Mouse (Mus musculus) forebrain, embryonic 12.5 days (tissue): ENCODE data around the gene Rspry1. TPM values are rescaled to one million over a fixed set of nuclear protein-coding genes. Genes with fewer than 3 reads are reported as not detected.

Experiments
- ATAC-seq: fragments of 200-750 bp; cut with Nextera tagmentation; 2 replicates; pipeline ENCODE4 v1.8.0; 2017; ENCODE audit warnings: moderate TSS enrichment; ENCODE audit not compliant: low FRiP score
- H3K27ac ChIP-seq: fragments of 300-500 bp; sonication (generic); 2 replicates; pipeline ENCODE4 v1.5.1; 2016; ENCODE audit warnings: mild to moderate bottlenecking
- H3K27me3 ChIP-seq: fragments of 300-500 bp; sonication (generic); 2 replicates; pipeline ENCODE4 v1.6.1; 2016; ENCODE audit warnings: mild to moderate bottlenecking
- H3K36me3 ChIP-seq: fragments of 300-500 bp; sonication (generic); replicated peaks from 2 replicates; pipeline ENCODE4 v1.6.1; 2016; ENCODE audit warnings: mild to moderate bottlenecking
- H3K4me1 ChIP-seq: fragments of 300-500 bp; sonication (generic); 2 replicates; pipeline ENCODE4 v1.6.1; 2016
- H3K4me2 ChIP-seq: fragments of 300-500 bp; sonication (generic); 2 replicates; pipeline ENCODE4 v1.6.1; 2016; ENCODE audit warnings: mild to moderate bottlenecking, moderate library complexity
- H3K4me3 ChIP-seq: fragments of 300-500 bp; sonication (generic); replicated peaks from 2 replicates; pipeline ENCODE4 v1.5.1; 2016; ENCODE audit warnings: mild to moderate bottlenecking
- H3K9ac ChIP-seq: fragments of 300-500 bp; sonication (generic); 2 replicates; pipeline ENCODE4 v1.6.1; 2016; ENCODE audit warnings: mild to moderate bottlenecking
- H3K9me3 ChIP-seq: fragments of 300-500 bp; sonication (generic); 2 replicates; pipeline ENCODE4 v1.6.1; 2016
- WGBS: fragments of 180-500 bp; shearing (Covaris S2); methylation state at CpG from one replicate; pipeline ENCODE4 v1.1.7; 2016; 5-methylcytosine and 5-hydroxymethylcytosine counted together
- polyA plus RNA-seq: library from polyadenylated mRNA; unstranded; fragments of >200 nt; fragmentation: Nextera tagmentation; extraction: Ambion mirVana; gene quantifications from 2 replicates; pipeline ENCODE4 v1.2.1, GENCODE M21; 2016

Gene Rspry1
- polyA plus RNA-seq, 1 experiment from 2014 or later = 54.7 TPM

- Histone ChIP-seq H3K27ac (no peak overlapping the region), H3K9ac (no peak overlapping the region), H3K27me3 (no peaks in the 10 kb centered on the region), H3K4me2 (no peak overlapping the region), H3K9me3 (no peaks in the 10 kb centered on the region), H3K36me3 (peaks cover 24% of the 10 kb centered on the region), H3K4me1 (no peaks in the 10 kb centered on the region), H3K4me3 (no peak overlapping the region)
- ATAC-seq = no peak
- WGBS = 90% methylated on average over 1 of the region's 1 CpGs
These were observed 23.1 kb downstream of the Rspry1 start for GRCm38 (mm10) chr8:94624885-94625284.

- Histone ChIP-seq H3K36me3 (peaks cover 76% of the 10 kb centered on the region), H3K4me1 (no peaks in the 10 kb centered on the region), H3K4me2 (no peak overlapping the region), H3K4me3 (no peak overlapping the region), H3K9ac (no peak overlapping the region), H3K27me3 (no peaks in the 10 kb centered on the region), H3K27ac (no peak overlapping the region), H3K9me3 (no peaks in the 10 kb centered on the region)
- ATAC-seq = no peak
- 93% methylated on average over 2 of the region's 2 CpGs for WGBS
These were observed 31.9 kb downstream of the Rspry1 start for GRCm38 (mm10) chr8:94633564-94634194.

GRCm38 (mm10) chr8:94634211-94634610 is 32.5 kb downstream of the Rspry1 start:
- no peaks in the 10 kb centered on the region for H3K9me3 ChIP-seq
- no peaks in the 10 kb centered on the region for H3K4me1 ChIP-seq
- no peak overlapping the region for H3K4me2 ChIP-seq
- no peak overlapping the region for H3K4me3 ChIP-seq
- peaks cover 78% of the 10 kb centered on the region for H3K36me3 ChIP-seq
- H3K9ac ChIP-seq = no peak overlapping the region
- no peak overlapping the region for H3K27ac ChIP-seq
- ATAC-seq = no peak
- no peaks in the 10 kb centered on the region for H3K27me3 ChIP-seq

- no peaks in the 10 kb centered on the region for H3K4me1 ChIP-seq
- ATAC-seq = no peak
- no peak overlapping the region for H3K4me3 ChIP-seq
- no peaks in the 10 kb centered on the region for H3K27me3 ChIP-seq
- H3K9ac ChIP-seq = no peak overlapping the region
- H3K4me2 ChIP-seq = no peak overlapping the region
- WGBS = 99% methylated on average over 2 of the region's 2 CpGs
- no peaks in the 10 kb centered on the region for H3K9me3 ChIP-seq
- no peak overlapping the region for H3K27ac ChIP-seq
- peaks cover 80% of the 10 kb centered on the region for H3K36me3 ChIP-seq
These were observed 39.4 kb downstream of the Rspry1 start for GRCm38 (mm10) chr8:94641183-94641582.

- Histone ChIP-seq H3K4me3 (no peak overlapping the region), H3K36me3 (peaks cover 81% of the 10 kb centered on the region), H3K27ac (no peak overlapping the region), H3K4me2 (no peak overlapping the region), H3K9ac (no peak overlapping the region), H3K27me3 (no peaks in the 10 kb centered on the region), H3K4me1 (no peaks in the 10 kb centered on the region), H3K9me3 (no peaks in the 10 kb centered on the region)
- 91% methylated on average over 3 of the region's 3 CpGs for WGBS
- ATAC-seq = no peak
These were observed 40.2 kb downstream of the Rspry1 start for GRCm38 (mm10) chr8:94641938-94642337.

- no peaks in the 10 kb centered on the region for H3K27me3 ChIP-seq
- 67% methylated on average over 1 of the region's 1 CpGs for WGBS
- no peaks in the 10 kb centered on the region for H3K4me1 ChIP-seq
- no peak overlapping the region for H3K4me2 ChIP-seq
- no peak for ATAC-seq
- H3K9me3 ChIP-seq = no peaks in the 10 kb centered on the region
- H3K4me3 ChIP-seq = no peak overlapping the region
- peaks cover 72% of the 10 kb centered on the region for H3K36me3 ChIP-seq
- H3K27ac ChIP-seq = no peak overlapping the region
- H3K9ac ChIP-seq = no peak overlapping the region
These were observed 43.5 kb downstream of the Rspry1 start for GRCm38 (mm10) chr8:94645202-94645601.

- Histone ChIP-seq H3K9me3 (no peaks in the 10 kb centered on the region), H3K4me2 (no peak overlapping the region), H3K4me3 (no peak overlapping the region), H3K27ac (no peak overlapping the region), H3K4me1 (no peaks in the 10 kb centered on the region), H3K9ac (no peak overlapping the region), H3K27me3 (no peaks in the 10 kb centered on the region), H3K36me3 (peaks cover 65% of the 10 kb centered on the region)
- no peak for ATAC-seq
- 95% methylated on average over 3 of the region's 3 CpGs for WGBS
These were observed 44.4 kb downstream of the Rspry1 start for GRCm38 (mm10) chr8:94646165-94646564.

GRCm38 (mm10) chr8:94649496-94649895 is 47.8 kb downstream of the Rspry1 start:
- H3K4me1 ChIP-seq = no peaks in the 10 kb centered on the region
- no peaks in the 10 kb centered on the region for H3K9me3 ChIP-seq
- 41% methylated on average over 3 of the region's 3 CpGs for WGBS
- peaks cover 73% of the 10 kb centered on the region for H3K36me3 ChIP-seq
- ATAC-seq = no peak
- no peak overlapping the region for H3K4me3 ChIP-seq
- H3K4me2 ChIP-seq = no peak overlapping the region
- H3K27ac ChIP-seq = no peak overlapping the region
- H3K9ac ChIP-seq = no peak overlapping the region
- no peaks in the 10 kb centered on the region for H3K27me3 ChIP-seq

- no peak for ATAC-seq
These were observed 51.2 kb downstream of the Rspry1 start for GRCm38 (mm10) chr8:94652951-94653350.

GRCm38 (mm10) chr8:94654994-94655393 is 53.3 kb downstream of the Rspry1 start:
- Histone ChIP-seq H3K4me3 (no peak overlapping the region), H3K27me3 (no peaks in the 10 kb centered on the region), H3K4me2 (no peak overlapping the region), H3K36me3 (peaks cover 72% of the 10 kb centered on the region), H3K4me1 (no peaks in the 10 kb centered on the region), H3K9me3 (no peaks in the 10 kb centered on the region), H3K27ac (no peak overlapping the region), H3K9ac (no peak overlapping the region)
- no peak for ATAC-seq

More at GRCm38 (mm10) chr8:94652951-94653350, 51.2 kb downstream of the Rspry1 start:
- no peak overlapping the region for H3K4me3 ChIP-seq
- no peak overlapping the region for H3K27ac ChIP-seq
- peaks cover 74% of the 10 kb centered on the region for H3K36me3 ChIP-seq
- H3K27me3 ChIP-seq = no peaks in the 10 kb centered on the region
- no peaks in the 10 kb centered on the region for H3K9me3 ChIP-seq
- 88% methylated on average over 3 of the region's 3 CpGs for WGBS
- H3K4me1 ChIP-seq = no peaks in the 10 kb centered on the region
- H3K9ac ChIP-seq = no peak overlapping the region
- no peak overlapping the region for H3K4me2 ChIP-seq

GRCm38 (mm10) chr8:94658031-94658430 is 56.3 kb downstream of the Rspry1 start:
- ATAC-seq = no peak
- no peaks in the 10 kb centered on the region for H3K27me3 ChIP-seq
- H3K27ac ChIP-seq = no peak overlapping the region
- H3K4me3 ChIP-seq = no peak overlapping the region
- H3K36me3 ChIP-seq = peaks cover 61% of the 10 kb centered on the region
- no peaks in the 10 kb centered on the region for H3K9me3 ChIP-seq
- WGBS = 95% methylated on average over 2 of the region's 2 CpGs
- H3K9ac ChIP-seq = no peak overlapping the region
- H3K4me1 ChIP-seq = no peaks in the 10 kb centered on the region
- H3K4me2 ChIP-seq = no peak overlapping the region

- H3K9me3 ChIP-seq = no peaks in the 10 kb centered on the region
- no peak overlapping the region for H3K27ac ChIP-seq
- no peak overlapping the region for H3K4me3 ChIP-seq
- ATAC-seq = no peak
- H3K9ac ChIP-seq = no peak overlapping the region
- H3K36me3 ChIP-seq = peaks cover 40% of the 10 kb centered on the region
- no peak overlapping the region for H3K4me2 ChIP-seq
- no peaks in the 10 kb centered on the region for H3K27me3 ChIP-seq
- H3K4me1 ChIP-seq = no peaks in the 10 kb centered on the region
- WGBS = 92% methylated on average over 4 of the region's 4 CpGs
These were observed 58.7 kb downstream of the Rspry1 start for GRCm38 (mm10) chr8:94660418-94660817.

- peaks cover 28% of the 10 kb centered on the region for H3K36me3 ChIP-seq
- no peak overlapping the region for H3K4me2 ChIP-seq
- no peak for ATAC-seq
- no peaks in the 10 kb centered on the region for H3K9me3 ChIP-seq
- H3K4me3 ChIP-seq = no peak overlapping the region
- WGBS = 91% methylated on average over 2 of the region's 2 CpGs
- H3K27ac ChIP-seq = no peak overlapping the region
- H3K9ac ChIP-seq = no peak overlapping the region
- H3K27me3 ChIP-seq = no peaks in the 10 kb centered on the region
- H3K4me1 ChIP-seq = peaks cover 15% of the 10 kb centered on the region
These were observed 63.0 kb downstream of the Rspry1 start for GRCm38 (mm10) chr8:94664722-94665121.
